Mouse (Mus musculus) cerebellum, adult 18-20 months (tissue): ENCODE data around the gene Vav1.
"Not testable (repeated sequence)": the region's sequence is repeated elsewhere in the genome, so short reads cannot be mapped to it uniquely, and the experiment has no call there.

ENCODE experiments used
- DNase-seq, 2 experiments: peaks; one replicate each; pipeline ENCODE4 v3.0.0; 2021

Gene Vav1

DNA sequence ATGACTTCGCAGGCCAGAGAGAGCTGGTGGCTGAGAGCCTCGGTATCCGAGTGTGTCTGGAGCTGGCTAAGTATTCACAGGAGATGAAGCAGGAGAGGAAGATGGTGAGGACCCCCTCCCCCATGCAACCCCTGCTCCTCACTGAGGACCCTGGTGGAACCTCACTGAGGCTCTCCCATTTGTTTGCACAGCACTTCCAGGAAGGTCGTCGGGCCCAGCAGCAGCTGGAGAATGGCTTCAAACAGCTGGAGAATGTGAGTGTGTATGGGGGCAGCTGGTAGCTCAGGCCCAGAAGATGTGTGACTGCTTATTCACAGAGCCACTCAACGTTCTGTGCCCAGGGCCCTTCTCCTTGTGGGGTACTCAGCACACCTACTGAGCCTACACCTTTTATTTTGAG is 25.6 kb upstream of the Vav1 start:
- no peak for DNase-seq

DNA sequence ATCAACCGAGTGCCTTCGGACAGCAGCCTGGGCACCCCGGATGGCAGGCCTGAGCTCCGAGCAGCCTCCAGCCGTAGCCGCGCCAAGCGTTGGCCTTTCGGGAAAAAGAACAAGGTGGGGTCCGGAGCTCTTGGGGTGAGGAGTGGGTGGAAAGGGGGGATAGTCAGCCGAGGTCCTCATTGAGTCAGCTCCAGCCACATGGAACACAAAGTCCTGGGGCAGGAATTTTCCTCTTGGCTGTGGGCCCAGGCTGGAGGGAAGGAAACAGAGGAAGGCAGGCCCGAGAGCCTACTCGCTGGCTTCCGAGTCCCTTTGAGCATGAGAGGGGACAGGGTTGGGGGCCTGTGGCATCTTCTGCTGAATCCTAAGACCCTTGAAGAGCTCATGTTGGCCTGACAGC is 23.5 kb upstream of the Vav1 start:
- no peak for DNase-seq

DNA sequence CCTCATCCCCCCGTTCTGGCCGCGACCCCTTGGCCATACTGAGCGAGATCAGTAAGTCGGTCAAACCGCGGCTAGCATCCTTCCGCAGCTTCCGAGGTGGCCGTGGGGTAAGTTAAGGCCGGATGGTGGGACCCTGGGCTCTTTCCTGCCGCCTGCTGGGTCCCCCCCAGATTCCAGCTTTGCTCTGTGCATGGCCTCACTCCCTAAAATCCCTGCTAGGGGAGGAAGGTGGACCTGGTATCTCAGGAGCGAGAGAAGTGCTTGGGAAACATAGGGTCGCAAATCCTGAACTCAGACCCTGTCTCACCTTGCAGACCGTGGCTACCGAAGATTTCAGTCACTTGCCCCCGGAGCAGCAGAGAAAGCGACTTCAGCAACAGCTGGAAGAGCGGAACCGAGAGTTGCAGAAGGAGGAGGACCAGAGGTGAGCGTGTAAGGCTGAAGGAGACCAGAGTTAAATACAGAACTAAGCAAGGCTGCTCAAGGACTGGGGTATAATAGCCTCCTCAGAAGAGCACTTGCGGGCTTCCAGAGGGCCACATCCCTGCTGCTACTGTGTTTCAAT is 21.9 kb upstream of the Vav1 start:
- no peak for DNase-seq

DNA sequence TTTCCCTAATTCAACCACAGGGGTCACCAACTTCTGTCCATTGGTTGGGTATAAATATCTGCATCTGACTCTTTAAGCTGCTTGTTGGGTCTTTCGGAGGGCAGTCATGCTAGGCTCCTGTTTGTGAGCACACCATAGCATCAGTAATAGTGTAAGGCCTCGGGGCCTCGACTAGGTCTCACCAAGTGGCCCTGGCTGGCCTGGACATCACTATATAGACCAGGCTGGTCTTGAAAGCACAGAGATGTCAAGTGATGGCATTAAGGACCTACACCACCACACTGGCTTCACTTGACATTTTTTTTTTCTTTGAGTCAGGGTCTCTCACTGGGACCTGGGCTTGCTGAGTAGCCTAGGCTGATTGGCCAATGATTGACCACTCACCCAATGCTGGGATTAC is 20.7 kb upstream of the Vav1 start:
- no peak for DNase-seq

DNA sequence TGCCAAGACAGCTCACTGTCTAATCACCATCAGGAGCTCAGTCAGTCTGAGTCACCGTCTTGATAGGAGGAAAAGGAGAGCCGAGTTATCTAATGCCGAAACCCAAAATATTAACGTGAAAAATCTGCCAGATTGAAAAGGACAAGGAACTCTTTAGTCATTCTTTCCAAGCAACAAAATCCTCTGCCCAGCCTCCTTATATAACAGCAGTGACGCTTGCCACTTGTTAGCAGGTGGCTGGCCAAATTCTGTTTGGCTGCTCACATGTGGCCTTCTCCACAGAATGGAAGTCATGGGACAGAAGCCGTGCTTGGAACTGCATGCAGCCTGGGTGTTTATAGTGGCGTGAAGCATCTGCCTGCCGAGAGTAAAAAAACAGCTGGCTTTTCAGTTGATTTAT is 19.2 kb upstream of the Vav1 start:
- no peak for DNase-seq

DNA sequence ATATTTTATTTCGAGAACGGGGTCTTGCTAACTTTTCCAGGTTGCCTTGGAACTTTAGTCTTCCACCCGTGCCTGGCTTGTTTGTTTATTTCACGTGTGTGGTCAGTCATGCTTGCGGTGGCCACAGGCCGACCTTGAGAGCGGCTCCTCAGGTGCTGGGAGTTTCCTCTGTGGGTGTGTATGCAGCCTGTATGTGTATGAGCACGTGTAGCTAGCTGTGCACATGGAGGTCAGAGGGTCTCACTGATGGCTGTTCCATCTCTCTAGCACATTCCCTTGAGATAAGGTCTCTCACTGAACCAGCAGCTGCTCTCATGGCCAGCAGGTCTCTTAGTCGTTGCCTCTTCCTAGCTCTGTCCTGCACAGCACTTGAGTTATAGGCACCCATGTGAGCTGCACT is 18.5 kb upstream of the Vav1 start:
- no peak for DNase-seq

DNA sequence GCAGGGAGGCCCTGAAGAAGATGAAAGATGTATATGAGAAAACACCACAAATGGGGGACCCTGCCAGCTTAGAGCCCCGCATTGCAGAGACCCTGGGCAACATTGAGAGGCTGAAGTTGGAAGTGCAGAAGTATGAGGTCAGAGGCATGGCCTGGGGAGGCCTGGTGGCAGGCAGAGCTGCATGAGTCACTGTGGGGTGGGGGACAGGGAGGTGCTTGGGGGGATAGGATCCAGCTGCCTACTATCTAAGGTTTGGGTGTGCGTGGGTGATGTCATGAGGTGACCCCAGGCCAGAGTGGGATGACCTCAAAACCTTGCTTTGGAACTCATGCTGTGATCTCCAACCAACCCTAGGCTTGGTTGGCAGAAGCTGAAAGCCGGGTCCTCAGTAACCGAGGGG is 17.6 kb upstream of the Vav1 start:
- no peak for DNase-seq

DNA sequence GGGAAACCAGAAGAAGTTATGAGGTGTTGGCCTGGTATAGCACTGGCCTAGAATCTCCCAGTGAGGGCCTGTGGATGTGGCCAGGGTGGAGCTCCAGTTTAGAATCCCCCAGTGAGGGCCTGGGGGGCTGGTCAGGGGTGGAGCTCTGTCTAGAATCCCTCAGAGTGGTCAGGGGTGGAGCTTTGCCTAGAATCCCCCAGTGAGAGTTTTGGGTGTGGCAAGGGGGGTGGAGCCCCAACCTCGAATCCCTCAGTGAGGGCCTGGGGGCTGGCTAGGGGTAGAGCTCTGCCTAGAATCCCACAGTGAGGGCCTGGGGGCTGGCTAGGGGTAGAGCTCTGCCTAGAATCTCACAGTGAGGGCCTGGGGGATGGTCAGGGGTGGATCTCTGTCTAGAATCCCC is 17.1 kb upstream of the Vav1 start:
- no peak for DNase-seq

DNA sequence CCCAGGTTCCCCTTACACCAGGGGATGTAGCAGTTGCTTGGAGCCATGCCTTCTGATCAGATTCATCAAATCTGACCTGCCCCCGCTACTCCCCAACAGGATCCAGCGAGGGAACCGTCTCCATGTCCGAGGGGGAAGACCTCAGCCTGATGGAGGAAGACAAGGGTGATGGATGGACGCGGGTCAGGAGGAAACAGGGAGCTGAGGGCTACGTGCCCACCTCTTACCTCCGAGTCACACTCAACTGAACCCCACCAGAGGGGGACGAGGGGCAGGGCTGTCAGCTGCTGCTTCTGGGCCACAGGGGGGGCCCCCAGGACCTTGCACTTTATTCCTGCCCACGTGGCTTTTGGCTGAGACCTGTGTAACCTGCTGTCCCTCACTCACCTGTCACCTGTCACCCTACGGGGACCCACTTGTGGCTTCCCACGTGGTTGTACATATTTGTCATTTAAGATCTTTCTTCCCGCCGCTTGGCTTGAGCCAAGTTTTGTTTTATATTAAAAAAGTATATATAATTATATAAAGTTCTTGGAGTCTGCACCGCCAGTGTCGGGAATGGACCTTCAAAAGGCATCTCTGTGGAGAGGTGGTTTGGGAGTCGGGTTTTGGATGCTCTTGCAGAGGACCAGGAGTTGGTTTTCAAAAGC is 15.9 kb upstream of the Vav1 start:
- no peak for DNase-seq

DNA sequence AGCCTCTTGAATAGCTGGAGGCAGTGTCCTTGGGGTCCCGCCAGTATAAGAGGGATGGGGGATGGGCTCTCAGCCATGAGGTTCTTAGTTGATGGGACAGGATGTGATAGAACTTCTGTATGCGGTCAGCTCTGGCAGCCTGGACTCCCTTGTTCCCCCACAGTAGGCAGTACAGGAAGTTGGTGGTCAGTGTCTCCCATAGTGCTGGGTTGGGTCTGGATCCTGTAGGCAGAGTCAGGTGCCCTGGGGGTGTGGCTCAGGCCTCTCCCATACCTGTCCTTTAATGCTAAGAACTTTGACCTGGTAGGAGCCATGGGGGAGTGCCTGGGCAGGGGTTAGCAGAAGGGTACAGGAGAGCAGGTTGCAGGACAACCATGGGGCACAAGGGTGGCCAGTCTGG is 14.7 kb upstream of the Vav1 start:
- DNase-seq, result peak in 1 of 2 experiments; percentile 1

DNA sequence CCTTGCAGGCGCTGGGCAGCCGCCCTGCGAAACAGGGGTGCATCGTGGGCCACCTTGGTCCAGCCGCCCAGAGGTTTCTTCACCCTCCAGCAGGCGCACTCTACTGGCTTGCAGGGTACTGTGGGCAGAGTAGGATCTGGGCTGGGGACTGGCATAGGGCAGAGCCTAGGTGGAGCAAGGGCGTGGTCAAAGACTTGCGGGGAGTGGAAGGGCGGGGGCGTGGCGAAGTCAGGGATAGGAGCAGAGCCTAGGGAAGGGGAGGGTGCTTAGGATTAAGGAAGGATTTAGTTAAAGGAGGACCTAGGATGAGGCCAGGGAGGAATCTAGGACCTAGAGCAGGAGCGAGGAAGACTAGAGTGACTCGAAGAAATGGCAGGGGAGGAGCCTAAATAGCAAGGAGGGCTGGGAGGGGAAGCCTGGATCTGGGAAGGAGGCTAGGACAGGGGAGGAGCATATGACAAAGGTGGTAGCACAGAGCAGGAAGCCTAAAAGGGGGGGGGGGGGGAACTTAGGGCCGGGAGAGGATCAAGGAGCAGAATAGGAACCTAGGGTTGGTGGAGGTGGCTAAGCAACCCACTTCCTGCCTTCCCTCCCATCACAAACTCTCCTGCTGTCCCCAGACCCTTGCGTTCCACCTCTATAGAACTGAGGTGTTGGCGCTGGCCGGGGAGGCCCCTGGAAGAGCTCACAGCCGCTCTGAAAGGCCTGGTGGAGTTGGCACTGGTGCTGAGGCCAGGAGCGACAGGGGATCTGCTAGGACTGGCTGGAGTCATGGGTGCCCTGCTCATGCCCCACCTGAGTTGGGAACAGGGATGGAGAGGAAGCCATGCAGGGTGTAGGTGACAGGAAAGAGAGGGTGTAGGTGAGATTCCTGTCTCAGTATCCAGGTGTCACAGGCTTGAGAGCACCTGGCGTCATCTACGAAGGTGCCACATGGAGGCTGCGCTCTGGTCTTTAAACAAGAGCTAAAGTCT is 13.6 kb upstream of the Vav1 start:
- DNase-seq, result peak; percentile 72 to 88

DNA sequence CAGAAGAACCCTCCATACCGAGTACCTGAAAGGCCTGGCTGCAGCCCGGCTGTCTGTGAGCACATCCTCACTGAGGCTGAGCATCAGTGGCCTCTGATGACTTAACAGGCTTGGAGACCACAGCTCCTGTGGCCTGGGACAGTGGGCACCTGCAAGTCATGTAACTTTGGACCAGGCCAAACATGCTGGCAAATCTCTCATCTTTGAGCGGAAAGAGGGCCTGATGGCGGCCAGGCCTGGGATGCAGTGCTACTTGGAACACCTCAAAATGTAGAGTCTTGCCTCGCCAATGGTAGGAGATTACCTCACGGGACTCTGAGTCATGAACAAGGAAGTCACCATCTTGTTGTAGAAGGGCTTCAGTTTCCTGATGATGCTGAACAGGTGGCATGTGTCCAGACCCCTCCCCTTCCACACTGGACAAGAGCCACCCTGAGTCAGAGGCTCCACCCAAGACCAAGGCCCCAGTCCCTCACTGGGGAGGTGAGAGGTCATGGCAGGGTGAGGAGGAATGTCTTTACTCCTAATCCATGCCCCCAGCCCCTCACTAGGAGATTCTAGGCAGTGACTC is 11.3 kb upstream of the Vav1 start:
- DNase-seq, result no peak

DNA sequence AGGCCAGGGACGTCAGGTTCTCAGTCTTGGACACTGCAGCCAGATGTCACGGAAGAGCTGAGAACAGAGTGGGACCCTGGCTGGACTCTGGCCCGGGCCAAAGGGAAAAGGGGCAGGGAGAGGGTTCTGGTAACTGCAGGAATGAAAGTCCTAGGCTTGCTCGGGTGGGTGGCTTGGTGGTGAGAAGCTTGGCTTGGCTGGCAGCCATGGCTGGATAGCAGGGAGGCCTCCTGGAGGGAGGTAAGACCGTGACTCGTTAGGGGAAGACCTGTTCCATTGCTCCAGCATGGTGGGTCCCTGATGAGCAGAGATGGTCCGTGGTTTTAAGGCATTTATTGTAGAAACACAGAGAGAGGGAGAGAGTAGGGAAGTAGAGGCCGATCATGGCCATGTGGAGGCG is 7.6 kb upstream of the Vav1 start:
- DNase-seq, result no peak

DNA sequence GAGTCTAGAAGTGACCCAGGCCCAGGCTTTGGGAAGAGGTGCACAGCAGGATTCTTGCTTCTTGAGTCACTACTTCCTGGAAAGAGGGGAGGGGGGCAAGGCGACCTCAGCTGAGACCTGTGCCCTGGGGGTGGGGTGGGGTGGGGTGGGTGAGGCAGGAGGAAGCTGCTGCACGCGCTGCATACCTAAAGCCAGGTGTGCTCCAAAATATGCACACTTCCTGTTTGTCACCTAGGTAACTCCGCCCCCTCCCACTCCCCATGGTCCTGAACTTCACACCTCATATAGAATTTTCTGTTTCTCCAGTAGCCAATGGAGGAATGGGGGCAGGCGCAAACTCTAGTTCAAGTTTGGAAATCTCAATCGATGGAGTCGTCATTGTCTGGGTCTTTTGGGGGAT is 5.1 kb upstream of the Vav1 start:
- DNase-seq, result no peak

DNA sequence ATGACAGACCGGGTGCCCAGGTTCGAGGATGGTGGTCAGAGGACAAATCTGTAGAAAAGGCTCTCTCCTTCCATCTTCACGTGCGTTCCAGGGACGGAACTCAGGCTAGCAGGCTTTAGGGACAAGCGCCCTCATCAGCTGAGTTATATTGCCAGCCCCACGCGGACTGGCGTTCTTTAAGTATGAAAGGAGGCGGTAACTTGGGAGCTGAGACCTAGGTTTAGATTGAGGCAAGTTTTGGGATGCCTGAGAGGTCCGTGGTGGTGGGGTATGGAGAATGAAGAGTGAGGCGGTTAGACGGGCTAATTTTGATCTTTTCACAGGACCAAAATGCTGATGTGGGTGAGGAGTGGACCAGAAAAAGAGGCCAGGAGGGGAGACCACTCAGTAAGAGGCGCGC is 4.2 kb upstream of the Vav1 start:
- DNase-seq, result no peak

DNA sequence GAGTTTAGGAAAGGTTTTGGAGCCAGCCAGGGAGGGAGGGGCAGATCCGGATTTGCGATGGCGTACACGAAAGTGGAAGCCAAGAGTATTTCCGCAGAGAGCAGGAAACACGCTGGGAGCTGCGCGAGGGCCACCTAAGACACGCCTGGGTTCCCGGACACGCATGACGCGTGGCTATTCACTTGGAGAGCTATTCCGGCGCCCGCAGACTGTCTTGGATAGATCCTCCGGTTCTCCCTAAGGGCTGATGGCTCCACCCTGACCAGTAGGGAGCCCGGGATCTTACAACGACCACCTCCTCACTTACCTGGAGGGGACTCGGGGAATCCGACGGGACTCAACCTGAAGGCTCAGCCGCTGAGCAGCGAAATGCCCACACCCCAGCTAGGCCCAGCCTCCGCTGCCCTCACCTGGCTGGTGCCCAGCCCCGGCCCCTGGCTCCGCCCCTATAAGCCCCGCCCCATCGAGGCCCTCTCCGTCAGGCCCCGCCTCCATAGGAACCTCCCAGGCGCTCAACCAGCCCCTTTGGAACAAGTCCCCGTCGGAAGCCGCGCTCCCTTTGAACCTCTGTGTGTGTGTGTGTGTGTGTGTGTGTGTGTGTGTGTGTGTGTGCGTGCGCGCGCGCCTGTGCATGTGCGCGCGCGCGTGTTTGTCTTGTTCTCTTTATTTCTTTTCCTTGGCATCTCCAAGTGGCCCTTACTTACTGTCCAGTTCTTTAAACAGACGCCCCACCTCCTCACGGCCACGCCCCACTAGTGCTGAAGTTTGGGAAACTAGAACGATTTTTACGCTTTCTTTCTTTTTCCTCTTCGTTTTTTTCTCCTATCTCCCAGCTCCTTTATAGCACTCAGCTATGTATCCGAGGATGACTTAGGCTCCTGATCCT is 3.5 kb upstream of the Vav1 start:
- peak; percentile 86 to 87 for DNase-seq

DNA sequence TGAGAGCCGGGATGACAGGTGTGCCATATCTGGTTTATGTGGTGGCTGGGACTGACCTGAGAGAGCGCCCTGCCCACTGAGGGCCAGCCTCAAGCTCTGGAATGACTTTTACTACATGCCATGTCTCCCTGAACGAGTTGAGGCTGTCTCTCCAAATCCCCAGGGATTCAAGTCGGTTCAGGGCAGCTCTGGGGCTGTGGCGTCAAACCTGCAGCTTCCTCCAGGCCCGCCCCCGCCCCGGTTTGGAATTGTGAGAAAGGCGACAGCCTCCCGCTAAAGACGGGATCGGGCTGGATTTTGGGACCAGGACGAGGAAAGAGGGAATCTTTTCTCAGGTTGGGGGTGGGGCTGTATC is 2.9 kb upstream of the Vav1 start:
- peak in 1 of 2 experiments; percentile 37 for DNase-seq

DNA sequence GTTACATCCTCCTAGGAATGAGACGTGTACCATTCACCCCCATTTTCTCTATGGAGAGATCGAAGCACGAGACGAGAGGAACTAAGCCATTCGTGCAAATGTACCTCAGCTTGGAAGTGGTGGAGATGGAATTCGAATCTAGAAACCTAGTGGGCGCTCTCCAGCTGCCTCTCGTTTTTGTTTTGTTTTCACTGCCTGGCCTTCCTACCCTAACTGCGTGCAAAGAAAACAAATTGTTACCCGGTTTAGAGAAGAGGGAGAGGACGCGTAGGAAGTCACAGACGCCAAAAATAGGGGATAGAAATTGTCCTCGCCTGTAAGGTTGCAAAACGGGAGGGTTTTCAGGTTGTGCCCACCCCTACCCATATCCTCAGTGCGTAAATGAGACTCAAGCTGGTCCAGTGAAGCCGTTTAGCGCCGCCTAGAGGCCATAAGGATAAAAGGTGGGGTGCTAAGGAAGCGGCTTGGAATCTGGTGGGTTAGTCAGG is 2.2 kb upstream of the Vav1 start:
- DNase-seq, result peak; percentile 82 to 84

DNA sequence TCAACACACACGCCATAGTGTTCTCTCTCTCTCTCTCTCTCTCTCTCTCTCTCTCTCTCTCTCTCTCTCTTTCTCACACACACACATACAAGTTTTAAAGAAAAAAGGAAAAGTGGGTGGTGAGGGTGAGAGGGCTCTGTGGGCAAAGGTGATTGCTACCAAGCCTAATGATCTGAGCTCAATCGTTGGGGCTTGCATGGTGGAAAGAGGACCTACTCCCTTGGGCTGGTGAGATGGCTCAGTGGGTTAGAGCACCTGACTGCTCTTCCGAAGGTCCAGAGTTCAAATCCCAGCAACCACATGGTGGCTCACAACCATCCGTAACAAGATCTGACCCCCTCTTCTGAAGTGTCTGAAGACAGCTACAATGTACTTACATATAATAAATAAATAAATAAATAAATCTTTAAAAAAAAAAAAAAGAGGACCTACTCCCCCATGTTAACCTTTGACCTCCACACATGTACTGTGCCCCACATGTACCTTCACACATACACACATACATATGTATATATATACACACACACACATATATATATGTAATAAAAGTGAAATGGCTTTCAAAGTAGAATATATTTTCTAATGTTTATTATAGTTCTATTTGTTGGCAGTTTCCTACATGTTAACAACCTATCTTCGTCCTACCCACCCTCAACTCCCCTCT is 1.2 kb upstream of the Vav1 start:
- DNase-seq, result not testable (repeated sequence)

DNA sequence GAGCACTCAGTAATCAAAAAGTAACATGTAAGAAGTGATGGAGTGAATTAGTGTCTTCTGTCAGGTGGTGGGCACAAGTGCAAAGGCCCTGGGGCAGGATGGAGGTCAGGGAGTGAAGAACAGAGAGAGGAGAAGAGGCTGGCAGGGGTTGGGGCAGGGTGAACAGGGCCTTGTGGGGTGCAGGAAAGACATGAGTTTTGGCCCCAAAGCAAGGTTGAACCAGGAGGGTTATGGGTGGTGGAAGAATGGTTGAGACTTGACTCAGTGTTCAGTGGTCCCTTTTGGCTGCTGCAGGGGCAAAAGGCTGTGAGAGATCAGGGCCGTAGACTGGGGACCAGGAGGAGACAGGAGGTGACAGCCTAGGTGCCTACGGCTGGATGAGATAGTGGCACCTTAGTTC is 363 bp upstream of the Vav1 start:
- no peak for DNase-seq

DNA sequence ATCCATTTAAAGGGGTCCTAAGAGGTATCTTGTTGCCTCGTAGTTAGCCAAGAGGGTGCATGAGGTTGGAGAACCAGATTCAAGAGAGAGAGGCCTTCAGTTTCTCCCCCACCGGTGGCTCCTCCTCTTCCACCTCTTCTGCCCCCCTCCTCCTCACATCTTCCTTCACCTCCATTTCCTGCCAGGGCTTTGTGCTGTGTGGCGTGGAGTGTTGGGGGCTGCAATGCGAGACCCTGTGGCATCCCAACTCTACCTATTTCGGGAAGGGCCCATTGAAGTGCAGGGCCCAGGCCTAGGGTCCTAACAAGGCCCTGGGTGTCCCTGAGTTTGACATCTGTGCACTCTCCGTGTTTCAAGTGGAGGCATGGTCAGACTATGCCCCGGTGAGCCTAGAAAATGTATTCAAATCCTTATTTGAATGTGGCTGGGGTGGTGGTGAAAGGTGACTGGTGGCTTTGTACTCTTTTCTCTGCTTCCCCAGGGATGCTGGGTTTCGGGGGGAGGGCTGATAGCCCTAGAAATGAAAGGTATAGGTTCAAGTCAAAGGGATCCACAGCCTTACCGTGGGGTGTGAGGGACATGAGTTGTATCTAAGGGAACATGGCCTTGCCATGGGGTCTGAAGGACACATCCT is 808 bp downstream of the Vav1 start:
- DNase-seq, result no peak

DNA sequence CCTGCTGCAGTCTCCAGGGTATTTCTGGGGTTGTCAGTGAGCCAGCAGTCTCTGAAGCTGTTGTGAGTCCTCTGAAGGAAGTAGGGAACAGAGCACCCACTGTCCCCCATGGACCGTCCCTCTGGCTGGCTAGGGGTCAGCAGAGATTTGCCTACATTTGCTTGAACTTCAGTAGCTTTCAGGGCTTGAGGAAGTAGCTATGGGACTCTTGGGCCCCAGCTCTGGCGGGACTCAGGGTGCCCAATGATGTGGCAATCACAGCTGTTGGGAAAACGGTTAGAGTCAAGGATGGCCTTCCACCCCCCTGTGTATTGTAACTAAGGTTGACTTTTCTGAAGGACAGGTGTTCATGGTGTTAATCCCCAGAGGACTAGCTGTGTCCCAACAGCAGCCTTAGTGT is 1.5 kb downstream of the Vav1 start:
- DNase-seq, result no peak
